Mouse (Mus musculus) myocyte (in vitro differentiated cells): Measurements from ENCODE around the gene Tmem230. TPM values are rescaled to one million over a fixed set of nuclear protein-coding genes. Genes with fewer than 3 reads are reported as not detected.

Experiments used
- H3K27me3 ChIP-seq: one replicate; pipeline ENCODE4 v1.6.1; 2011; ENCODE audit not compliant: control insufficient read depth, insufficient read depth, insufficient read length
- H3K36me3 ChIP-seq: one replicate; pipeline ENCODE4 v1.6.1; 2011; ENCODE audit not compliant: control insufficient read depth, insufficient read depth
- H3K4me2 ChIP-seq: one replicate; pipeline ENCODE4 v1.6.1; 2011; ENCODE audit warnings: low read depth, control low read depth
- H3K4me3 ChIP-seq: one replicate; pipeline ENCODE4 v1.5.1; 2011; ENCODE audit warnings: mild to moderate bottlenecking, control low read depth, moderate library complexity
- H3K79me2 ChIP-seq: one replicate; pipeline ENCODE4 v1.6.1; 2011; ENCODE audit not compliant: control insufficient read depth, insufficient read depth
- H3ac ChIP-seq: one replicate; pipeline ENCODE4 v1.6.1; 2011; ENCODE audit not compliant: control insufficient read depth, insufficient read length
- CEBPB ChIP-seq: IDR thresholded peaks from 2 replicates; pipeline ENCODE4 v1.6.1; 2011; ENCODE audit warnings: mild to moderate bottlenecking, moderate library complexity; ENCODE audit not compliant: poor library complexity, insufficient read depth, severe bottlenecking
- E2F4 ChIP-seq: IDR thresholded peaks from one replicate; pipeline ENCODE4 v1.6.1; 2011; ENCODE audit warnings: mild to moderate bottlenecking, control low read depth, moderate library complexity; ENCODE audit not compliant: insufficient read depth
- MAX ChIP-seq: IDR thresholded peaks from one replicate; pipeline ENCODE4 v1.6.1; 2011; ENCODE audit warnings: low read depth, mild to moderate bottlenecking, control low read depth
- MYOD1 ChIP-seq, 3 experiments: IDR thresholded peaks; one replicate each; pipeline ENCODE4 v1.6.1; 2011; ENCODE audit warnings: control low read depth in 2 of 3, low read depth in 2 of 3, mild to moderate bottlenecking in 2 of 3, moderate library complexity in 1 of 3; ENCODE audit not compliant: insufficient read length in 2 of 3, control insufficient read depth in 1 of 3
- MYOG ChIP-seq, 3 experiments: IDR thresholded peaks; one replicate each; pipeline ENCODE4 v1.6.1; 2011; ENCODE audit warnings: control low read depth in 2 of 3, low read depth in 2 of 3, mild to moderate bottlenecking in 2 of 3; ENCODE audit not compliant: insufficient read length in 2 of 3, control insufficient read depth in 1 of 3, insufficient read depth in 1 of 3
- POLR2A ChIP-seq: IDR thresholded peaks from one replicate; pipeline ENCODE4 v1.6.1; 2011; ENCODE audit warnings: low read depth, mild to moderate bottlenecking, control low read depth, moderate library complexity; ENCODE audit not compliant: insufficient read length
- POLR2AphosphoS2 ChIP-seq: IDR thresholded peaks from one replicate; pipeline ENCODE4 v1.6.1; 2011; ENCODE audit warnings: low read depth, control low read depth; ENCODE audit not compliant: insufficient read length
- REST ChIP-seq: IDR thresholded peaks from one replicate; pipeline ENCODE4 v1.6.1; 2011; ENCODE audit warnings: mild to moderate bottlenecking, control low read depth, moderate library complexity; ENCODE audit not compliant: insufficient read depth, insufficient read length
- SRF ChIP-seq: IDR thresholded peaks from one replicate; pipeline ENCODE4 v1.6.1; 2011; ENCODE audit warnings: low read depth; ENCODE audit not compliant: control insufficient read depth, insufficient read length
- TCF12 ChIP-seq: IDR thresholded peaks from one replicate; pipeline ENCODE4 v1.6.1; 2011; ENCODE audit warnings: mild to moderate bottlenecking, control low read depth; ENCODE audit not compliant: poor library complexity, insufficient read depth, severe bottlenecking
- TCF3 ChIP-seq: IDR thresholded peaks from one replicate; pipeline ENCODE4 v1.6.1; 2011; ENCODE audit warnings: low read depth, control low read depth; ENCODE audit not compliant: insufficient read length
- USF1 ChIP-seq: IDR thresholded peaks from one replicate; pipeline ENCODE4 v1.6.1; 2011; ENCODE audit warnings: low read depth, mild to moderate bottlenecking, control low read depth, moderate library complexity
- polyA plus RNA-seq: library from polyadenylated mRNA; unstranded; fragments of >200 nt; fragmentation: generic; extraction: Trizol; gene quantifications from one replicate; pipeline ENCODE4 v1.2.1, GENCODE M21; 2012; ENCODE audit warnings: missing spikeins

Tmem230 gene
- polyA plus RNA-seq, 1 experiment: 76.6 TPM

GRCm38 (mm10) chr2:132264266-132264710 is 16.7 kb upstream of the Tmem230 start:
- Histone ChIP-seq H3K4me2 (peak overlapping the region; percentile 67), H3K27me3 (no peaks in the 10 kb centered on the region), H3ac (no peak overlapping the region), H3K79me2 (peaks cover 43% of the 10 kb centered on the region), H3K36me3 (no peaks in the 10 kb centered on the region), H3K4me3 (peak overlapping the region; percentile 66)
- no peak for TF ChIP-seq MYOG (IDR thresholded peaks at IDR 0.05; ENCODE audit: control insufficient read depth in 1 of 3, insufficient read depth in 1 of 3, insufficient read length in 2 of 3, low read depth in 2 of 3)
- no peak for TF ChIP-seq REST
- TF ChIP-seq MAX: no peak
- no peak for TF ChIP-seq TCF12
- no peak for TF ChIP-seq SRF
- no peak for TF ChIP-seq E2F4
- no peak for TF ChIP-seq TCF3
- TF ChIP-seq USF1: no peak
- TF ChIP-seq POLR2A: no peak
- no peak for TF ChIP-seq MYOD1 (IDR thresholded peaks at IDR 0.05; ENCODE audit: control insufficient read depth in 1 of 3, insufficient read length in 2 of 3, low read depth in 2 of 3)
- no peak for TF ChIP-seq CEBPB
- TF ChIP-seq POLR2AphosphoS2: no peak

DNA sequence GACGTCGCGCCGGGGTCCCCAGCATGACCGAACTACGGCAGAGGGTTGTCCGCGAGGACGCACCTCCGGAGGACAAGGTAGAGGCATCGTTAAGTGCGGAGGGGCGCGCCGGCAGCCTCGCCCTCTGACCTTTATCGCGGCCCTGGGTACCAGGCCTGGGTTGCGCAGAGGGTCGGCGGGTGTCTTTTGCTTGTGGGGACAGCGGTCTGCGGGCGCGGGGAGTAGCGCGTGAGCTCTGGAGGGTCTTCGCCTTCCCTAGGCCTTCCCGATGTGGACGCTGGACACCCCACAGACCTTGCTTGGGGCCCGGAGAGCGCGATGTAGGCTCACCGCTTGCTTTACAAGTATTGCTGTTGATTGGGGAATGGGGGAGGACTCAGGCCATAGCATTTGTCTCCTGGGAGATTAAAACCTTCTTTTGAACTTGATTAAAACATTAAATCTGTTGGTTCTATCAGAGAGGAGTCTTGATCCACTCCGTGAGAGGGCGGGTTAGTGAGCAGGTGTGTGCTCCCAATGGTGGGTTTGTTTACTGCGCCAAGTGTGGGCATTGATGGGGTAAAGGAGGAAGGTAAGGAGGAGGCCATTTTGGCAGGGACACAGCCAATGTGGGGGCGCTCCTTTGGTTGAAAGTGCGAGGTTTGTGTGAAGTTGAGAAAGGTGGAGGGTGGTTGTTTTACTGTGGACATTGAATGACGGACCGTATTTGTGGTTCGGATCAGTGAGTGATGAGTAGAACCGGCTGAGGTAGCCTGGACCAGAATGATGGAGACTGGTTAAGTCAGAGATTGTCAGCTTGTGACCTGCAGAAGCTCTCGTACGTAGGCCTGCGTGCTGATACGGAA is 16.0 kb upstream of the Tmem230 start:
- Histone ChIP-seq H3ac (peak overlapping the region; percentile 57), H3K4me2 (peak overlapping the region; percentile 67), H3K36me3 (no peaks in the 10 kb centered on the region), H3K4me3 (peak overlapping the region; percentile 66), H3K79me2 (peaks cover 41% of the 10 kb centered on the region), H3K27me3 (no peaks in the 10 kb centered on the region)
- TF ChIP-seq USF1: no peak
- TF ChIP-seq TCF12: no peak
- TF ChIP-seq MYOG (IDR thresholded peaks at IDR 0.05; ENCODE audit: control insufficient read depth in 1 of 3, insufficient read depth in 1 of 3, insufficient read length in 2 of 3, low read depth in 2 of 3): no peak
- TF ChIP-seq MYOD1 (IDR thresholded peaks at IDR 0.05; ENCODE audit: control insufficient read depth in 1 of 3, insufficient read length in 2 of 3, low read depth in 2 of 3): no peak
- TF ChIP-seq REST: no peak
- TF ChIP-seq MAX: no peak
- TF ChIP-seq POLR2A: no peak
- TF ChIP-seq E2F4: no peak
- no peak for TF ChIP-seq TCF3
- TF ChIP-seq CEBPB: no peak
- TF ChIP-seq POLR2AphosphoS2: no peak
- no peak for TF ChIP-seq SRF

DNA sequence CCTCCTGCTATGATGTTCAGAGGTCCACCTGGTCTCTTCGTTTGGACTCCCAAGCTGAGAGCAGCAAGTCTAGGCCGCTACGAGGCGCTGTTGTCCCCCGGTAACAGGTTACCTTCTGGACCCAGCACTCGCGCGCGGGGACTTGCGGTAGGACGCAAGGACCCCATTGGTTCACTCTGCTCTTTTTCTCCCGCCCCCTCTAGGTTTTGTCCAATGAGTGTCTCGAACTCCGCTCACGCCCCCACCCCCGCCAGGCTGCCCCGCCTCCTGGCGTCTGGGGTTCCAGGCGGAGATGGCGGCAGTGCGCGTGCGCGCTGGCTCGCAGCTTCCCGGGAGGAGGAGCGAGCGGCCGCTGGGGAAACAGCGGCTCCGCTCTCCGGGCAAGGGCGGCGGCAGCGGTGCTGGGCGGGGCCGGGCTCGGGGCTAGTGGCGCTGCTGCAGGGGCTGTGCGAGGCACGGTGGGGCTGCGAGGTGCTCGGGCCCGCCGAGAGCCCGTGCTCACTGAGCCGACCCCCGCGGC is 15.3 kb upstream of the Tmem230 start, which contains the start of gene Cds2:
TSS of gene Cds2 (plus strand) at position 270 of the 520 bp plus-strand sequence.
- Histone ChIP-seq H3K79me2 (peaks cover 39% of the 10 kb centered on the region), H3K36me3 (no peaks in the 10 kb centered on the region), H3K27me3 (no peaks in the 10 kb centered on the region), H3ac (peak within 1 kb of the TSS; percentile 57), H3K4me3 (peak within 1 kb of the TSS; percentile 66), H3K4me2 (peak within 1 kb of the TSS; percentile 84)
- TF ChIP-seq POLR2AphosphoS2 (peak; percentile 81), CEBPB (no peak), USF1 (no peak), TCF12 (no peak), E2F4 (peak; percentile 57), MYOG (IDR thresholded peaks at IDR 0.05; ENCODE audit: control insufficient read depth in 1 of 3, insufficient read depth in 1 of 3, insufficient read length in 2 of 3, low read depth in 2 of 3) (peak in 1 of 3 experiments; percentile 30), POLR2A (peak; percentile 82)

DNA sequence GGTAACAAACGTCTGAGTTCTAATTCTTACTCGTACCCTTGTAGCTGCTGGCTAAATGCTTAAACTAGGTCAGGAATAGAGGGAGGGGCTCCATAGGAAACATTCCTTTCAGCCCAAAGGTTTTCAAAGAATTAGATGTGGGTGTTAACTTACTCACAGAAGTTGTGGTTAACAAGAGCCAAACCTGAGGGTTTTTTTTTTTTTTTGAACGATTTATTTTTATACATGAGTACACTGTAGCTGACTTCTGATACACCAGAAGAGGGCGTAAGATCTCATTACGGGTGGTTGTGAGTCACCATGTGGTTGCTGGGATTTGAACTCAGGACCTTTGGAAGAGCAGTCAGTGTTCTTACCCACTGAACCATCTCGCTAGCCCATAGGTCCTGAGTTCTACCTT is 14.6 kb upstream of the Tmem230 start:
- peaks cover 31% of the 10 kb centered on the region for H3K79me2 ChIP-seq
- peak overlapping the region; percentile 84 for H3K4me2 ChIP-seq
- H3K27me3 ChIP-seq: no peaks in the 10 kb centered on the region
- TF ChIP-seq E2F4 (no peak), POLR2A (no peak), MYOG (IDR thresholded peaks at IDR 0.05; ENCODE audit: control insufficient read depth in 1 of 3, insufficient read depth in 1 of 3, insufficient read length in 2 of 3, low read depth in 2 of 3) (no peak), MYOD1 (IDR thresholded peaks at IDR 0.05; ENCODE audit: control insufficient read depth in 1 of 3, insufficient read length in 2 of 3, low read depth in 2 of 3) (no peak), CEBPB (no peak)
- no peaks in the 10 kb centered on the region for H3K36me3 ChIP-seq
- H3ac ChIP-seq: no peak overlapping the region
- H3K4me3 ChIP-seq: peak overlapping the region; percentile 66

DNA sequence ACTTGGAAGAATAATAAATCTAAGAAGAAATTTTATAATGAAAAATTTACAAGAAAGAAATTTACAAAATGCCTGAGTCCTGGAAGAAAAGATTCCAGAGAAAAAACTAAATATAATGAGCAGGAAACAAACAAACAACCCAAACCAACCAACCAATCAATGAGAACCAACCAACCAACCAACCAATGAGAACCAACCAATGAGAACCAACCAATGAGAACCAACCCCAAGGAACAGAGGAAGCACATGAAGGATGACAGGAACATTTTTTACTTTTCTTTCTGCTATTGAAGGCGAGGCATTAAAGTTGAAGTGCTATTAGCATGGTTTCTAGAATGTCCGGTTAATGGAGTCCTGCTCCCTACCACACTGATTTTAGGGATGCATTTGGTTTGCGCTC is 13.0 kb upstream of the Tmem230 start:
- no peak overlapping the region for H3ac ChIP-seq
- TF ChIP-seq POLR2A: no peak
- no peak for TF ChIP-seq REST
- H3K36me3 ChIP-seq: no peaks in the 10 kb centered on the region
- no peak overlapping the region for H3K4me2 ChIP-seq
- H3K79me2 ChIP-seq: peaks cover 20% of the 10 kb centered on the region
- no peaks in the 10 kb centered on the region for H3K27me3 ChIP-seq
- no peak overlapping the region for H3K4me3 ChIP-seq
